Mouse (Mus musculus) monocyte, adult 5-6 weeks (primary cell): Measurements from ENCODE around the gene Cer1. TPM values are rescaled to one million over a fixed set of nuclear protein-coding genes. Genes with fewer than 3 reads are reported as not detected.

ENCODE experiments used
- ATAC-seq: fragments of 153-309, 156-312 bp; replicated peaks from 2 replicates; pipeline ENCODE4 v1.8.0; 2017; ENCODE audit warnings: mild to moderate bottlenecking; ENCODE audit not compliant: low TSS enrichment, insufficient number of reproducible peaks, severe bottlenecking, poor library complexity, low FRiP score
- total RNA-seq: library from RNA; stranded (forward); fragments of 200-1000, 200-491, 200-594 nt; gene quantifications from 3 replicates; pipeline ENCODE4 v1.2.3, GENCODE M21; 2017

The Cer1 gene
- total RNA-seq = not detected in 3 replicates

DNA sequence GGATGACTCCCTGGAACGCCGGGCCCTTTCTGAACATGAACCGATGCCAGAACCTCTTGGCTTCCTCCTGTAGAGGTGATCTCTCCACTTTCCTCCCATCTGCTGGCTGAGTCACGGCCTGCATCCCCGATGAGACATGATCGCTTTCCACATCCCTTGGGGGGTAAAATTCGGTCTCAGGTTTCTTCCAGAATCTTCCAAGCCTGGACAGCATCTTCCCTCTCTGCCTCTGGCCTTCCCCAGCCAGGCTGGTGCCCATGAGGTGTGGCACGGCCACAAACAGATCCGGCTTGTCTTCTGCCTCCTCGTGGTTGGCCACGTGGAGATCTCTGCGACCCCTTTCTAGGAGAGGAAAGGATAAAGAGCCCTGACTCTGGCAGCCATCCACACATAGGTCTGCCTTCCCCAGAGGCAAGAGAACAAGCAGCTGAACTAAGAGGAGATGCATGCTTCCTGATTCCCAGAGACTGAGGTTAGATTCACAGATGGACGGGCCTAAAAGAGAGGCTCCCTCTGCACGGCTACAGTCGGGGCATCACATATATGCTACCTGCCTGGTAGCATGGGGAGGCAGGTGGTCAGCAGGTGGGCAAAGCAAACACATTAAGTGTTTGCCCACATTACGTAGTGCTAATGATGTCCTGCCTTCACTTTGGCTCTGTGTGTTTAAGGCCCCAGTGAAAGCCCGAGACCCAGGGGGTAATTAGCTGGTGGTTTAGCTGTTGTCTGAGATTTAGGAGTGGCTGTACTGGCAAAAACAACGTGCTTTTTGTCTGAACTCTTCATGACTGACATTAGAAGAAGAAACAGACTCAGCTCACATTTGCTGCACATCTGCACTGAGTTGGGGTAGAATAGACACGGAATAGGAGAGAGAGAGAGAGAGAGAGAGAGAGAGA, at the start of gene Cer1:
Cer1 (minus strand) TSS at position 513 of the 899 bp plus-strand sequence.
- ATAC-seq = no peak

DNA sequence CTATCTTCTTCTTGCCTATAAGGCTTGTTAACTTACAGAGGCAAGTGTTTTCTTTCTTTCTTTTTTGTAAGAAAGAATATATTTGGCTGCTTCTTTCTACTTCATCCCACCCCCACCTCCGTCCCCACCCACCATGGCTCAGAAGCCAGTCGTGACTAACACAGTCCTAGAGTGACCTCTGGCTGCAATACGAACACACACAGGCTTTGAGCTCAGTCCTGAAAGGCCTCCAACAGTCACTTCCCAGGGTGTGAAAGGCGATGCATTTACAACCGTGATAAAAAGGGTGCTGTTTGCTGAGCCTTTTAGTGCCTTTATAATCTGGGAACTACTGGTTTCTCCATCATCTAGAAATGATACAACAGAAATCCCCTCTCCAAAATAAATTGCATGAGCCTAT, 49.4 kb upstream of the Cer1 start:
- ATAC-seq = no peak

DNA sequence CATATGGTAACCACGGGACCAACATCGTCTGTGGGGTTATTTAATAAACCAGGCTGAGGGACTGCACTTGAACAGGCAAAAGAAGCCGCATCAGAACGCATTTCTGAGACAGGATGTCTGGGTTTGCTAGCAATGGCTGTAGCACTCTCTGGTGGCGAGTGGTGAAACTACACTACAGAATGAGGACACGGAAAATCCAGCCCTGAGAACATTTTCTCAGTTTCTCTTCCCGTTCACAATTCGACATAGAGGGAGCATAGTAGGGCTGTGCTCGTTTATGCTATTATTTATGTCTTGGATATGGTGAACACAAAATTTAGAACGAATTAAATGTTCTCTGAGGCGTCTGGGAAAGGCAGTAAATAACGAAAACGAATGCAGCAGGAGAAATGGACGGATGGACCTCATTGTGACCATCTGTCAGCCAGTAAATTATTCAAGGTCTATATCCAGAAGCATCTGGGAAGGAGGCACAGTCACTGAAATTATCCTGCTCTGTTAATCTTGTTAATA, 48.8 kb upstream of the Cer1 start:
- peak; percentile 76 for ATAC-seq

DNA sequence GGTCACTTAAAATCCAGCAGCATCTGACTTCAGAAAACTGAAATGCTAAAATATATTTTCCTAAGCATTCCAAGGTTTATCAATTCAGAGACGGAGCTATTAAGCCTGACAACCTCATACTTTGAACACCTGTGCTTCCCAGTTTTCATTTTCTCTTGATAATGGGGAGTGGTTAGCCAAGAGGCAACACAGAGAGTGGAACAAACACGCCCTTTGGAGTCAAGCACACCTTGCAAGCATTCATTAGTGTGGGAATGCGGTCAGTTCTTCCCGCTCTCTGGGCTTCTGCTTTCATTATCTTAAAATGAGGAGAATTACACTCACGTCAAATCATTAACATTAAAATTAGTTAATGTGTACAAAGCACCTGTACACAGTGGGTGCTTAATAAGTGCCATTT, 45.1 kb upstream of the Cer1 start:
- ATAC-seq = no peak

DNA sequence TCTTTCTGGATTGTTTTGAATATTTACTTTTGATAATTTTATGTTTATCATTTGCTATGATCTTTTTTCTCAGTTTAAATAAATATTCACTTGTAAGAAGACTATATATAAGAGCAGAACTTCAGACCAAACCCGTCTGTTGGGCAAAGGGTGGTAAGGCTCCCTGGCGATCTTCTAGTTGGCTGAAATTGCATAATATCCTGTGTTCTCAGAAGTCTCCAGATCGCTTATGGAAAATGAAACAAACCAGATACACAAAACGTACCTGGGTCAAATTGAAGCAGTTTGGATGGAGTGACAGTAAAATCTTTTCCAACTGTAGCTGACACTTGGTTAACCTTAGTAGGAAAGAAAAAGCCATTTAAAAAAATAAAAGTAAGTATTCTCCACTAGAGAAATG, 37.0 kb upstream of the Cer1 start:
- no peak for ATAC-seq

DNA sequence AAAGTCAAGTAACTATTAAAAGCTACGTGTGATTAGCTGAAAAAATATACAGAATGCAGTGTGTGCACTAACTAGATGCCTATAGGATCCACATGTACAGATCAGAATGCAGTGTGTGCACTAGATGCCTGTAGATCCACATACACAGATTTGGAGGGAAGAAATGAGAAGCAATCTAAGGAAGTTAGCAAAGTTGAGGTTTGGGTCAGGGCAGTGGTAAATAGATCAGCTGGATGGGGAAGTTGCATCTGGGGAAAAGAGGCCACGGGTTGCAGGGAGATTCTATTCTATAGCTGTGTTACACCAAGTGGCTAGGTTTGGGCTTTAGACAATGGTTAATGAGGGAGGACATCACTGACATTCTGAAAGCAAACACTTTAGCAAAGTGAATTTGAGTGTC, 33.7 kb upstream of the Cer1 start:
- ATAC-seq = no peak

DNA sequence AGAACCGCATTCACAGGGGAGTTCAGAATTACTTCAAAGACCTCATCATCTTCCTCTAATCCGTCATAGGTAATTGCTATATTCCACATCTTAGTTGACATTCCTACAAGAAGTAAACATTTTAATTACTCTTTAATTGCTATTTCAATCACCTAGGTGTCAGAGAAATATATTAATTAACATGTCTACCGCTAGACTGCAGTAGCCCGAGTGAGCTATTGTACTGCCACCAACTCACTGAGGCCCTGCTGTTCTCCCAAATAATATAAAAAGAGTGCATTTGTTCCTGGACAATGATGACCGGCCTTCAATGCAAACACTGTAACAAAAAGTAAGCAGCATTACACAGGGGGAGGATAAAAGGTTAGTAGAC, 31.7 kb upstream of the Cer1 start:
- no peak for ATAC-seq

DNA sequence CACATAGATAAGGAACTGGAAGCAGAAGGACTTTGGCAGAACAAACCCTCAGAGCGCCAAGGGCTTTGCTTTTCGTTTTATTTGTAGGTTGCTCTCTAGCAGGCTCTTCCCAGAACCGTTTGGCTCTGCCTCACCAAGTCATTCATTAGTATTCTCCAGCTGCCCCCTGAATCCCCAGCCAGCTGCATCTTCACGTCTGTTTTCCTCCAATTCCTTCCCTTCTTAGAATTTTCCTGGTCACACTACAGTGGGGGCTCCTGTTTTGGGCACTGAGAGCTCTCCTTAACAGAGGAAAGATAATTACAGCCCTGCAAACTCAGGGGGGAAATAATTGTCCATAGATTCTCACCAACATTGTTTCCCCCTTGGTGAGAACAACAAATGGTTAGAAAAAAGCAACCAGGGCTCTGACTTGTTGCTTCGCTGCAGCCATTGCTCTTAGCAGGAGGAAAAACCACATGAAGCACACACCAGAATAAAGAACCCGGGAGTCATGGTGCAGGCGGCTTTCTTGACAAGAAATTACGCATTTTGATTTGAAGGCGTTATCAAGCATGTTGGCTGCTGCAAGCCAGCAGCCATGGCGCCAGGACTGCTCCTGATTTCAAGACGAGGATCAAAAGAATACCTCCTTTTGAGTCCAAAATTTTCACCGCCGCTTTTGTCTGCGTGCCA, 31.2 kb upstream of the Cer1 start:
- no peak for ATAC-seq

DNA sequence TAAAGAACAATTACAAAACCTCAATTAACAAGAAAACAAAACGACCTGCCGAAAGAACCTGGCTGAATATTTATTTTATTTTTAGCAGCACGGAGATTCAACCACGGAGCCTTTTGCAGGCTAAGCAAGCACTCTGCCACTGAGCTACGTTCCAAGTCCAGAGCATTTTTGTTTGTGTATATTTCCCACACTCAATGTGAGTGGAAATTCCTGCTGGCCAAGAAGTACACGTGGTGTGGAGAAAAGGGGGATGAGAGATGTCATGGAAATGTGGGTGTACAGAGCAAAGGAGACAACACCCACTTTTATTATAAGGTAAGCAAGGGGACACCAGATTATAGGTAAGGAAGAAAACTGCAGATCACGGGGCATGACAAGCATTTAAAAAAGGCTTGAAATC, 30.6 kb upstream of the Cer1 start:
- ATAC-seq = no peak

DNA sequence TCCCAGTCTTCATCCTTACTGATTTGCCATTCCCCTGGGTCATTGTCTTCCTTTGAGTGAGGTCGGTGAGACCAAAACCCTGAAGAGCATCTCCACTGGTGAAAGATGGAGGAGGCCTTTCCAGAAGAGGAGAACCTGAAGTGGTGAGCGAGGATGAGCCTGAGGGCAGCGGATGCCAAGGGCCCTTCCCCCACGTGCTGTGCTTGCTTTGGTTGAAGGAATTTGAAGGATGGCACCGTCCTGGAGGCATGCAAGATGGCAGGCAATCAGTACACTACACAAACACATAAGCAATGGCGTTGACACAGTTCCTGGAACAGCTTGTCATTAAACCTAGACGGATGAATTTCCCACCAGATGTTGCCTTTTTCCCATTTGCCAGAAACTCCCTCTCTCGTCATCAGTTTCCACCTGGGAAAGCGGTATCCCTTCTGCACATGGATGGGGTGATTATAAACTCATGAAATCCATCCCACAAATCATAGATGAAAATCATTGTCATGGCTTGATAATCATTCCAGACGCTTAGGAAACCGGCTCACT, 29.7 kb upstream of the Cer1 start:
- no peak for ATAC-seq

DNA sequence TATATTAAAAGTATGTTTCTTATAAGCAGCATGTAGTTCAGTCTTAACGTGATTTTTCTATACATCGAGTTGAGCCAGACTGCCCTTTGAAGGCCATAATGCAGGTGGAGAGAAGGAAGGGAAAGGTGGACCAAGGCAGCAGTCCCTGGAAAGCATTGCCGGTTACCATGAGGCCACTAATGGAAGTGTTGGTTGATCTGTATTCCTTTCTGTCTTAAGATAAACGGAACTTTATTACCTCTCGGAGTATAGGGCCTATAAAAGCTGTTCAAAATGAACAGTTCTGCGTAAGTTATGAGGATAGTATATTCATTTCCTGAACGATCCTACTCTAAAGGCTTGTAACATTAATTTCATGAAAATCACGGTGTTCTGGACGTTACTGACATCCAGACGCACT, 10.3 kb upstream of the Cer1 start:
- no peak for ATAC-seq

DNA sequence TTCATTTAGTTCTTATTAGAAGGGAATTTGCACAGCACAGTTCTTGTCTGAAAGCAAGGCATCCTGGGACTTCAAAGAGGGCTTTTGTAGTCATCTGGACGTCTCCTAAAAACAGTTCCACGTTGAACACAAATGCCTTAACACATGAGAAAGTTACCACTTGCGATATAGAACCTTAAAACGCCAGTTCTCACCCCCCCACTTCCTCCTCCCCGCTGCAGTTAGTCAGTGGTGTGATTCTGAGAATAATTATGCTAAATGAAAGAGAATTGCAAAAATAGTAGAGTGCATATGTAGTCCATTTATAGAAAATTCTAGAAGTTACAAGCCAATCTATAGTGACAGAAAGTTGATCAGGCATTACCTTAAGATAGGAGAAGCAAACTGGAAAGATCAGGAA, 7.3 kb upstream of the Cer1 start:
- ATAC-seq = no peak

DNA sequence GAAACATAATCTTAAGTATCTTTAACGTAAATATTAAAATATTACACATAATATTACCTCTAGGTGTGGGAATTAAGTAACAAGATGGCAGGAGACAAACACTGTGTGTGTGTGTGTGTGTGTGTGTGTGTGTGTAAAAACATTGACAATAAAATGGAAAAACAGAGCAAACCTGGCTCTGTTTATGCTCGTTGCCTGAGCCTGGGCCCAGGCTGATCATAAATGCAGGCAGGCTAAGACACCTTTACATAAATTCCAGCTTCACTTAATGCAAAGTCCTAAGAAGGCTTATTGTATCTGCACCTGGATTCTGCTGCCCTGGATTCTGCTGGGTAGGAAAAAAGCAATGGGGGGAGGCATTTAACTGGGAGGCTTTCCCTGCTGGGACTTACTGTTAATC, 6.6 kb upstream of the Cer1 start:
- no peak for ATAC-seq

DNA sequence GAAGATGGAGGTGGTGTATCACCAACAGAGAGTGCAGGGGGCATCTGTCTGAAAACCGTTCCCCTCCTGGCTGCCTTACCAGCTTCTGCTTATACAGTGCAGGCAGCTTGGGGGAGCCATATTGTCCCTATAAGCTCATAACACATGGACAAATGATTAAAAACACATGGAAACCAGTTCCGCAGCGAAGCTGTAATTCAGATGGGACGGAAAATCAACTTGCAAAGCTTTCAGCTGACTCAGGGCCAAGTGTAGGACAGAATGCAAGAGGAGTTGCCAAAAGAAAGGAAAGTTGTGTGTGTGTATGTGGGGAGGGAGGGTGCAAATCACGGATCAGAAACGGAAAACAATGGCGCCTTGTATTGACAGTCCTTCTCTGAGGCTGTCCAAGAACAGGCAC, 6.1 kb upstream of the Cer1 start:
- ATAC-seq = no peak

DNA sequence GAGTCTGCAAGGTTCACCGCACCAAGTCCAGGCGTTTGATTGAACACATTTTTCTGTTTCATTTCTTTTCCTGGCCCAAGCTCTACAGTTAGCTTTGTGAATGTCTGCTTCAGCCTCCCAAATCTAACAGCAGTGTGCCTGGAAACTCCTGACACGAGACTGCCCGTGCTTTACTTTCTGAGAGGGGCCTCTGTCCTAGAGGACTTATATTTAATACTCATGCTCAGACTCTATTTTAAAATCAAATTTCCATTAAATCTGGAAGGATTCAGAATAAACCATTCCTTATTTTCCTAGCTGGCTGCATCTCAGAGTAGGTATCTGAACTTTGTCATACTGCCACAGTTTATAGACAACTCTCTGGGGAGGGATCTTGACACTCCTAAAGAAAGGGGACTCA, 5.6 kb upstream of the Cer1 start:
- ATAC-seq = no peak

DNA sequence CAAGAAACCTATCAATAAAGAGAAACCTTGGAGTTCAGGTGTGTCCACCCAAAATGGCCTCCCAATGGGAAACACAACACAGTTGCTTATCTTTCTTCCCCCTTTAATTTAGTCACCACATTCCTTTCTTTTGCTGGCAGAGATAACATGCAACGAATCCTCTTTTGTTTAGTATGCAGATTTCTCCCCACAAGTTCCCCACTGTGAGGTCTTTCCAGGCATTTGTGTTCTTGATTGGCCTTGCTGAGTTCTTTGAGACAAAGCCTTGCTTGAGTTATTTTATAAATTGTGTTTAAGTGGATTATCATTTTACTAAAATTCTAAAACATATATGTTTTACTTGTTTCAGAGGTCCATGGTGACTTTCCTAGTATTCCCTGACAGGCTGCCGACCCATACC, 1.2 kb upstream of the Cer1 start:
- no peak for ATAC-seq

DNA sequence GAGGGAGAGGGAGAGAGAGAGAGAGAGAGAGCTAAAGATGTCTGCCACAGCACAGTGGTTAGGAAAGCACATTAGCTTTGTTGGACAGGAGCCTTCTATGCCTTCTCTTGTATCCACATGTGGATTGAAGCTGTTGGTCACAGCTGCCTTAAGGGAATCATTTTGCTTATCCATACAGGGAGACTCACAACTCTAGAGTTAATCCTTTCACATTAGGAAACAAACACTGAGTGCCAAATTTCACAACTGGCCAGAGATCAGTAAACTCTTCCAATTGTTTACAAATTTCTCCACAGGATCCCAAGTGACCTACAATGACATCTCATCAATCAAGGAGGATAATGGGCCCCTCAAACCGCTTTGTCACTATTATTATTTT, 576 bp upstream of the Cer1 start:
- no peak for ATAC-seq

DNA sequence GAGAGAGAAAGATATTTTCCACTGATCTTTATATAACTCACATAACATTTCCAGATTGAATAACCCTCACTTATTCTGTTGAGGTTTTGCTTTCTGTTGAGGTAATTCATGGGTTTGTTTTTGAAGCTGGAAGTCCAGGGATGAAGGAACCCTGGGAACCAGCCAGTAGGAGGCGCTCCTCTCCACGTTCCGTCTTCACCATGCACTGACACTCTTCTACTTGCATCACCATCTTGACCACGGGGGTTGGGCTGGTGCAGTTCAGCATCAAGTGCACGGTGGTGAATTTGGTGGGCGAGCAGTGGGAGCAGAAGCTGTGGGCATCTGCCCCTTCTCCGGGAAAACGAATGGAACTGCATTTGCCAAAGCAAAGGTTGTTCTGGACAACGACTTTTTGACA, 2.4 kb downstream of the Cer1 start:
- no peak for ATAC-seq

DNA sequence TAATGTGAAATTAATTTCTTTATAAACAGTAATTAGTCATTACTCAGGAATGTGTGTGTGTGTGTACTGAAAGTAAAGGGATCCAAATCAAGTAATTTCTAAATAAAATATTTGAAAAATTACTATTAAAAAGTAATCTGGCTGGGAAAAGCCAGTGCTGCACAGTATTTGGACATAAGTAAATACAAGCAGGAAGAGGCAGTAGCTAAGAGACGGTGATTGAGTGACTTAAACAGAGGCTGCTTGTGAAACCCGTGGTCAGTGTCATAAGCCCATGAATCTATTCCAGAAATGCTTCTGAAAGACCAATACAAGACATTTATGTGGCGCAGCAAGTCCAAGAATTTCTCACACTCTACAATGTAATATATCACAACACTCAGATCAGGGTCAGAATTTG, 3.6 kb downstream of the Cer1 start:
- ATAC-seq = no peak

DNA sequence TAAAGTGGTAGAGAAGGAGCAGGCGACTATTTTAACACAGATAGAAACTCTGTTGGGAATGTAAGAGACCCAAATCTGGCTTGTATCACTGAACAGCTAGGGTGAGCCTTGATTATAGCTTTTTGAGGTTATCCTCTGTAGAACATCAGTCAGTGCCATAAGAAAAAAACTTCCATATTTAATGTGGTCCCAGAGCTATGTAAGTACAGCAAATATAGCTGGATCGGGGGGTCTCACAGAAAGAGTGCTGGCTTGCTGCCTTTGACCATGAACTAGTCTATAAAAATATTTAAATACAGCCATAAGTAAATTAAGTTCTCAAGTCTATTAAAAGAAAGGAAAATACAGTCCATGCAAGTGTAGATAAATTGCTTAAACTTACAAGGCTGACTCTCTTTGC, 4.7 kb downstream of the Cer1 start:
- ATAC-seq = no peak
